Mouse (Mus musculus) heart, adult 11 months (tissue): ENCODE results near the gene Kcnip1.

ENCODE experiments used
- DNase-seq: peaks from one replicate; pipeline ENCODE4 v3.0.0; 2022

Kcnip1 gene

DNA sequence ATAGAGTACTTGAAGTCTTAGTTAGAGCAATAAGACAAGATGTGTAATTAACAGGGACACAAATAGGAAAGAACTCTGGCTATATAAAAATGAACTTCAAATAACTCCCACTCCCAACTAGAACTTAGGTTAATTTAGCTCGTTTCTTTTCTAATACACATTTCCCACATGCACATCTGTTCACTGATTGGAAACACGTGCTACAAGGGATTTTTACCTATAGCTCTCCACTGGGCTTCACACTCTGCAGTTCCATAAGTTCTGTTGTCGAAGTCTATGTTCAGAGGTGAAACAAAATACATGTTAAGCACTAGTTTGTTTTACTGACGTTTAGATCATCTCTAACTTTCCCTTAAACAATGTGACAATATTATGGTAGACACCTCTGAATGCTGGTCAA lies 12.8 kb downstream of the Kcnip1 start:
- no peak for DNase-seq

DNA sequence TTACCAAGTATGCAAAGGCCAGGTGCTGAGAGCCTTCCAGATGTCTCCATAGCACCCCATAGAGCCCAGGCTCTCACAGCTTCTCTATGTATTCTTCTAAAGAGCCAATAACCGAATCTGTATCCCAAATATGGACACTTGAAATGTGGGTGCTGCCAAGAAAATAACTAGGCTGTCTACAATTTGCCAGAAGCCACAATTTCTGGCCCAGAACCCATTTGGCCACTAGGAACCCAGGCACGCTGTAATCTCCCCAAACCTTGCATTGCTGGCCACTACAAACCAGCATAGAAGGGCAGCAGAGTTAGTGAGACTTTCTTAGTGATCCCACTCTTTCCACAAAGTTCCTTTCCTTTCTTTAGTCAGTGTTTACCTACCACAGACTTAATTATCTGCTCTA lies 17.8 kb downstream of the Kcnip1 start:
- DNase-seq: no peak

- no peak for DNase-seq
Measured at GRCm38 (mm10) chr11:33974341-33975040, 18.5 kb downstream of the Kcnip1 start.

- DNase-seq: no peak
Measured at GRCm38 (mm10) chr11:33972114-33972513, 20.8 kb downstream of the Kcnip1 start.

DNA sequence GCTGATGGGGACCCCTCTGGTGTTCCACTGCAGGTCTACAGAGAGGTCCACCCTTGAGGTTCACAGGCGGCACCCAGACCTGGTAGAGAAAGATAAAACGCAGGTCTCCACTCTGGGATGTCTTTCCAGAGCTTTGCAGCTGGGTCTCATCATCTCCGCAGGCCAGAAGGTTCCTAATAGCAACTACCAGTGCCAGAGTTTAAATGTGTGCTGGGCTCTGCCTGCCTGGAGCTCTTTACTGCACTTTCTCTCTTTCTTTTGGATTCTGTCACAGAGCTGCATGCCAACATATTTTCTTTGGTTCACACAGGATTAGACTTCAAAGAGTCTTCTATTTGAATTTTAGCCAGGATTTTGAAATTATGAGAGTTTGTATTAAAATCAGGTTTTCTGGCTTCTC lies 23.8 kb downstream of the Kcnip1 start:
- DNase-seq: no peak

DNA sequence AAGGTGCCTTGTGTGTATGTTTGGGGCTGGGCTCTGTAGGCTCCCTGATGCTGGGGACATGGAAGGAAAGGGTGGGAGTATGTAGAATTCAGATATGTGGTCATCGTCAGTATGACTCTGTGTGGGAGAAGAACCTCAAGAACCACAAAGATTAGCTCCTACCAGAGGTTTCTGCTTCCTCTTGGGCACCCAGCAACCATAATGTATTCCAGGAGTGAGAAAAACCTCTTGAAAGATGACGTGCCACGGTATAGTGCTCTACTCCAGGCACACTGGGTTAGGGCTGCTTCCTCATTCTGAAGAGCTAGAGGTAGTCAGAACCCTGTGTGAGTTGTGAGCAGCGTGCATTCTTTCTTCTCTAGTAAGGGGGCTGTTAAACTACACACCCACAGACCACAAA lies 25.2 kb downstream of the Kcnip1 start:
- no peak for DNase-seq

- DNase-seq: peak; percentile 89
Measured at GRCm38 (mm10) chr11:33965380-33965779, 27.6 kb downstream of the Kcnip1 start.

GRCm38 (mm10) chr11:33962688-33963407 lies 30.1 kb downstream of the Kcnip1 start, which contains the start of gene Kcnmb1:
TSS of gene Kcnmb1 (plus strand) at chr11:33963013.
- DNase-seq: peak; percentile 92

DNA sequence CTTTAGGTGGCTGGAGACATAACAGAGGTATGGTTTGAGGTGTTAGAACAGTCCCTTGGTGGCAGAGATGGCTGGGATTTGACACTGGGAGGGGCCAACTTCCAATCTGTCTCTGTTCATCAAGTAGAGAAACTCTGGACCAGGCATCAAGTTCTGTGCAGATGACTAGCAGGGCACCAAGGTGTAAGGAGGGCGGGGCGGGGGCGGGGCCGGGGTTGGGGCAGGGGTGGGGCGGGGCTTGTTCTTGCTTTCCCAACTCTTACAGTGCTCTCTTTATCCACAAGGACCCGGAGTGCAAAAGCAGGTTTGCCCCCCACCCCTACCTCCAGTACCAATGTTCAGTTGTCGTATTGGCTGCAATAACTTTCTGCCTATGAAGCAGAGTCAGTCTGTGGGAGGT lies 30.8 kb downstream of the Kcnip1 start:
- no peak for DNase-seq

DNA sequence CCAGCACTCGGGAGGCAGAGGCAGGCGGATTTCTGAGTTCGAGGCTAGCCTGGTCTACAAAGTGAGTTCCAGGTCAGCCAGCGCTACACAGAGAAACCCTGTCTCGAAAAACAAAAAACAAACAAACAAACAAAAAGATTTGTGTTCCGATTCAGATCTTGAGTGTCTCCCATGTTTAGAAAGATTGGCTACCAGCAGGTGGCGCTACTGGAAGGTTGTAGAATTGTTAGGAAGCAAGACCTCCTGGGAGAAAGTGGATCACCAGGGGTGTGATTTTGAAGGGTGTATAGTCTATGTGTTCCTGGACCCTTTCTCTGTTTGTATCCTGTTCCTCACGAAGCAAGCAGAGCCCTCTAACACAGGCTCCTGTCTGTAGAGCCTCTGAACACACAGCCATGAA lies 34.2 kb downstream of the Kcnip1 start:
- peak; percentile 77 for DNase-seq

DNA sequence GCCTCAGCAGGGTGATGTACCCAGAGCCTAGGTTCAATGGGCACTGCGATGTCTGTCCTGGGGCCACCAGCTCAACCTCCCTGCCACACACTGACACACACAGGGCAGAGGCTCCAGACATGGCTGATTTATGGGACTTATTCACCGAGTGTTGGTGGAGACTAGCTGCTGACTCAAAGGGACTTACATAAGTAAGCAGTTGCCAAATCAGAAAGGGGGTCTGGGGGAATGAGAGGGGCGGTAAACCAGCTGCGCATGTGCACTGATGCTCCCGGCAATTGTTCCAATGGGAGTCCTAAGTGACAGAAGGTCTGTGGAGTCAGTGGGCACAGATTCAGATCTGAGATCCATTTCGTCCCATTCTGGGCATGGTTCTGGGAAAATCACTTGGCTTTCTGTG lies 35.4 kb downstream of the Kcnip1 start:
- no peak for DNase-seq

DNA sequence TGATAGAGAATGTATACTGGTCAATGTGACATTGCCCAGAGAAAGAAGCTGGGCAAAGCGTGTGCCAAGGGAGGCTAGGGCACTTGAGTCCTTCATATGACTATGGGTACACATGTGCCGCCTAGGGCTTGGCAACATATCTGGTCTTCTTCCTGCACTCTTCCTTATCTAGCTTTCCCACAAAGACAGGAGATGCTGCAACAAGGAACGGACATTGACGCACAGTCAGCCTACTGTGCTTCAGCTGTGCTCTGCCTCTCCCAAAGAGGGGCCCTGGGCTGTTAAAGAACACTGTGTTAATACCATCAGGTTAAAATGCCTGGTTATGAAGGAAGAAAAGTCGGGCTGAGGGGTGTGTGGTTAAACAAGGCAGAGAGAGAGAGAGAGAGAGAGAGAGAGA lies 36.3 kb downstream of the Kcnip1 start:
- no peak for DNase-seq

- DNase-seq: no peak
Measured at GRCm38 (mm10) chr11:33955982-33956381, 37.0 kb downstream of the Kcnip1 start.

- DNase-seq: no peak
Measured at GRCm38 (mm10) chr11:33951684-33952625, 41.0 kb downstream of the Kcnip1 start.

DNA sequence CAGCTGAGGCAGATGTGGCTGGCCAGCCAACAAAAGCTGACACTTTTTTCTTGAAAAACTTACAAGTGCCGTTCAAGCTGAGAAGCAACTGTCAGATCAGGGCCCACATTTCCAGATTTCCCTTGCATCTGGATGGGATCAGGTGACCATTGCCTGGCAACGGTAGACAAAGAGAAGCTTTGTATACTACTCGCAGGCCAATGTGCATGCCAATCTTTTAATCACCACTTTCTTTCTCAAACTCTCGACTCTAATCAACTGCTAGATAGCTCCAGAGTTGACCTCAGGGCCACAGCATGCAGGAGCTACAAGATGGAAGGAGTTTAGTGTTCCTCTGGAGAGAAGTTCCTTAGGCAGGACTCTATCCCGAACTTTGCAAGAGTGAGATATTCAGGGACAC lies 41.8 kb downstream of the Kcnip1 start:
- DNase-seq: no peak

GRCm38 (mm10) chr11:33946501-33946900 lies 46.5 kb downstream of the Kcnip1 start:
- no peak for DNase-seq

DNA sequence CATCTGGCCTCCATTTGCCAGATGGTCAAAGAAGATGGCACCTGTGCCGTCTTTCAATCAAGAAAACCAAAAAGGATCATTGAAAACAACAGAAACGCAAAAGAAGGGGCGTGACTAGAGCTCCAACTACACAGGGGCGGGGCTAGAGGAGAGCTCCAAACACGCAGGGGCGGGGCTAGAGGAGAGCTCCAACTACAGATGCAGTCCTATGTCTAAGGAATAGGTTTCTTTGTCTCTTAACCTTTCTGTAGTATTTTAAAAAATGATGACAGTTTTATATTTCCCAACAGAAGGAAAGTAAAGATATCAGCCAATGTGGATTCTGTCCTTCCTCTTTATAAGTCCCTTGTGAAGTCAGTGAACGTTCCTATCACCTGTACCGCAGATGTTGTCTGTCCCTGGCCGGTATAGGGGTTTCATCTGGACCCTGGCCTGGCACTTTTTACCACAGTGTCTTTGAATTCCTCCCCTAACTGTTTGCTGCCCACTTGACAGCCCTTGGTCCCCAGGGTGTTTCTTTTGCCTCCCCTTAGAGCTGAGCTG lies 48.1 kb downstream of the Kcnip1 start:
- DNase-seq: no peak

- DNase-seq: no peak
Measured at GRCm38 (mm10) chr11:33944067-33944785, 48.7 kb downstream of the Kcnip1 start.

GRCm38 (mm10) chr11:33943565-33943964 lies 49.4 kb downstream of the Kcnip1 start:
- DNase-seq: no peak

DNA sequence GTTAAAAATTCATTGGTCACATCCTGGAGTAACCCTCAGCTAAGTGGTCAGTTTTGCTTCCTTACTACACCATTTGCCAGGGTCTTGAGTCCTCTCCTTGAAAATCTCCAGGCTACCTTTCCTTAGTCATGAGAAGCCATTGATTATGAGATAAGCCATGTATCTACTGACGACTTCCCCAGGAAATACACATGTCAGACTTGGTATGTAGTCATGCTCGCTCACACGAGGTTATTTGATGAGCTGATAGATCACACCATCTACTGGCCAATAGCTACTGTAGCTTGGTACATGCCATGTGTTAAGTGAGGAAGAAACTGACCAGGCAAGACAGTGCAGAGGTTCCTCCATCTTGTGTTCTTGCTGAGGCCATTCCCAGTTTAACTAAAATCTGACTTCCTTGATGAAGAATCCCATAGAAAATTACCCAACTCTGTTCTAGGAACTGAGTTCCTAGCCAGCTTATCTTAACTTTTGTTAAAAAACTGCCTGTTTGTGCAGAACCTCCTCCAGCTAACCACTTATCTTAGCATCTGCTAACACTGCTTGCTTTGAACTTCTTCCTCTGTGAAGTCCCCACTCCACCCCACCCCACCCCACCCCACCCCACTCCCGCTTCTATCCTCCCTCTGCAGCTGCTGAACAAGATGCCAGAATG lies 53.4 kb downstream of the Kcnip1 start:
- DNase-seq: no peak

GRCm38 (mm10) chr11:33938561-33939274 lies 54.2 kb downstream of the Kcnip1 start:
- no peak for DNase-seq
